Mouse (Mus musculus): ENCODE measurements around the gene Hsd17b7. TPM values are rescaled to one million over a fixed set of nuclear protein-coding genes. Genes with fewer than 3 reads are reported as not detected.

Hsd17b7 gene
- polyA plus RNA-seq, 1 experiment from 2014 or later = 12.1 TPM

DNA sequence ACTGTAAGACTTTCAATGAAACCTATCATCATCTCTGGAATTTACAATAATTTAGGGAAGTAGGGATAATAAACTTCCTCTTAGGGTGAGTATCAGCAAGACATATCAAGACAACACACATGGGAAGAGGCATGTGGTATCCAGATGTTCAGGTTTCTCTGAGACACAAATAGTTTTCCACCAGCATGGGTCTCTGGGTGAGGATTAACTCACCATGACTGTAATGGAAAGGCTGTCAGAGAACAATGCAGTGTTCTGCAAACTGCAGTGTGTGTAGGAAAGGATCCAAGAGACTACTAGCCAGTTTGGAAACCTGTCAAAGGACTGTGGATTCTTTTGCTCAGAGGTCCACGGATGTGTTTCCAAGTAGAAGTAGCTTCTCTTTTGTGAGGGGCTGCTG, 17.1 kb upstream of the Hsd17b7 start:
- Histone ChIP-seq H3K36me3 (ENCODE audit: control insufficient read depth, insufficient read depth, low read length) (no peaks in the 10 kb centered on the region), H3K9me3 (ENCODE audit: control insufficient read depth, low read length) (no peaks in the 10 kb centered on the region), H3K4me2 (no peak overlapping the region), H3K4me3 (ENCODE audit: low read depth, low read length) (no peak overlapping the region), H3K27ac (ENCODE audit: low read depth, low read length) (no peak overlapping the region), H3K4me1 (replicated peaks; ENCODE audit: control insufficient read depth, insufficient read depth, low read length) (no peaks in the 10 kb centered on the region), H3K9ac (ENCODE audit: low read depth, low read length) (no peak overlapping the region), H3K27me3 (replicated peaks; ENCODE audit: control insufficient read depth, insufficient read depth, low read length) (no peaks in the 10 kb centered on the region)
- DNase-seq (ENCODE audit: low spot score) = no peak
- WGBS = 67% methylated on average over 1 of the region's 1 CpGs
- ATAC-seq (replicated peaks; ENCODE audit: low FRiP score) = no peak

DNA sequence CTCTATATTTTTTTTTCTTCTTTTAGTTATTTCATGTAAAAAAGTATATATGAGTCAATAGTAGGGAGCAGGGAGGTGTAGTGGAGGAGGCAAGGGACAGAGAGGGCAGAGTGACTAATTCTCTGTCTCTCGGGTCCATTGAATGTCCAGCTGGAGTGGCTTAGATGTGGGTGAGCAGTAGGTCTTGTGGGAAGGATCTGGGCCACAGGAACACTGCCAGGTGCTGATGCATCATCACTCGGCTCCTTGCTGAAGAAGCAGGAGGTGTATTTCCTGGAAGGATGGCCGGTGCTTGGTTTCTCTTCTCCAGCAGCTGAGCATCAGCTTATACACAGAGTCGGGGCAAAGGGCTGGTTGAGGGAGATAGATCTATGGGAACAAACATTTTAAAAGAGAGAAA, 8.6 kb upstream of the Hsd17b7 start:
- no peak overlapping the region for H3K9ac ChIP-seq (ENCODE audit: low read depth, low read length)
- no peaks in the 10 kb centered on the region for H3K4me1 ChIP-seq (replicated peaks; ENCODE audit: control insufficient read depth, insufficient read depth, low read length)
- no peak overlapping the region for H3K4me2 ChIP-seq
- no peak overlapping the region for H3K4me3 ChIP-seq (ENCODE audit: low read depth, low read length)
- H3K27ac ChIP-seq (ENCODE audit: low read depth, low read length) = no peak overlapping the region
- DNase-seq (ENCODE audit: low spot score) (no peak), ATAC-seq (replicated peaks; ENCODE audit: low FRiP score) (no peak)
- H3K9me3 ChIP-seq (ENCODE audit: control insufficient read depth, low read length) = no peaks in the 10 kb centered on the region
- 81% methylated on average over 4 of the region's 4 CpGs for WGBS
- H3K27me3 ChIP-seq (replicated peaks; ENCODE audit: control insufficient read depth, insufficient read depth, low read length) = no peaks in the 10 kb centered on the region
- no peaks in the 10 kb centered on the region for H3K36me3 ChIP-seq (ENCODE audit: control insufficient read depth, insufficient read depth, low read length)

DNA sequence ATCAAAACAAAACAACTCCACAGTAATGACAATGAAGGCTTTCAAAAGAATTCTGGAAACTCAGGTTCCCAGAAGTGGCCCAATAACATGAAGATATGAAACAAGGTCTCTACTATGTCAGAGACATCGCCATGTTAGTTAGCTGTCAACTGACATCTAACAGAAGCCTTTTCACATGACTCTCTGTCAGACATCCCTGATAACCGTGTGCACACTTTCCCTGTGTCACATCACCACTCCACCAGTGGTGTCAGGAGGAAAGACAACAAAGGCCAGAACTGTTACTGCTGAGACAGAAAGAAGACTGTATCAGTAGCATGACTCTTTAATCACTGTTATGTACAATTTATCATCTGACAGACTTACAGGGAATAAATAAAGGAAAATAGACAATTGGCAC, 3.0 kb upstream of the Hsd17b7 start:
- peaks cover 10% of the 10 kb centered on the region; the same call in 1 of the 2 replicates for H3K4me1 ChIP-seq (replicated peaks; ENCODE audit: control insufficient read depth, insufficient read depth, low read length)
- no peak overlapping the region for H3K4me2 ChIP-seq
- H3K9ac ChIP-seq (ENCODE audit: low read depth, low read length) = no peak overlapping the region
- H3K4me3 ChIP-seq (ENCODE audit: low read depth, low read length) = no peak overlapping the region
- DNase-seq (ENCODE audit: low spot score) = no peak
- no peak overlapping the region for H3K27ac ChIP-seq (ENCODE audit: low read depth, low read length)
- ATAC-seq (replicated peaks; ENCODE audit: low FRiP score) = no peak
- no peaks in the 10 kb centered on the region for H3K36me3 ChIP-seq (ENCODE audit: control insufficient read depth, insufficient read depth, low read length)
- WGBS = 67% methylated on average over 2 of the region's 2 CpGs
- H3K27me3 ChIP-seq (replicated peaks; ENCODE audit: control insufficient read depth, insufficient read depth, low read length) = no peaks in the 10 kb centered on the region
- H3K9me3 ChIP-seq (ENCODE audit: control insufficient read depth, low read length) = no peaks in the 10 kb centered on the region

DNA sequence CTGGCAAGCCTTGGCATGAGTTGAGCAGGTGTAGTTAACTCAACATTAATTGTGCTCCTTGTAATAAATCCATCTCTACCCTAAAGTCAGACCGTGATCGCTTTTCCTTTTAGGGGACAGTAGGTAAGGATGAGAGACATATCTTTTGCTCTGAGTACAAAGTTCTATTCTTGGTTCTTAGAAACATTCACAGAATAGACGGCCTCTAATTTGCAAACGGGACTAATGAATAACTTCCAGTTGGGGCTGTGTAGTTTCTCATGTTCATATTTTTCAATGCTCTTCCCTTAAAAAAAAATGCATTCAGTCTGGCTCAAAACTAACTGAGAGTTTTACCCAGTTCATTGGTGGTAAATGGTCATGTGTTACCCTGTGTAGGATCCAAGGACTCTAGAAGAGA, 1.9 kb upstream of the Hsd17b7 start:
- H3K36me3 ChIP-seq (ENCODE audit: control insufficient read depth, insufficient read depth, low read length) = no peaks in the 10 kb centered on the region
- 89% methylated on average over 4 of the region's 4 CpGs for WGBS
- ATAC-seq (replicated peaks; ENCODE audit: low FRiP score) (no peak), DNase-seq (ENCODE audit: low spot score) (no peak)
- no peak overlapping the region for H3K27ac ChIP-seq (ENCODE audit: low read depth, low read length)
- H3K9me3 ChIP-seq (ENCODE audit: control insufficient read depth, low read length) = no peaks in the 10 kb centered on the region
- H3K27me3 ChIP-seq (replicated peaks; ENCODE audit: control insufficient read depth, insufficient read depth, low read length) = no peaks in the 10 kb centered on the region
- H3K4me2 ChIP-seq = no peak overlapping the region
- H3K9ac ChIP-seq (ENCODE audit: low read depth, low read length) = no peak overlapping the region
- H3K4me3 ChIP-seq (ENCODE audit: low read depth, low read length) = no peak overlapping the region
- H3K4me1 ChIP-seq (replicated peaks; ENCODE audit: control insufficient read depth, insufficient read depth, low read length) = peaks cover 10% of the 10 kb centered on the region; the same call in 1 of the 2 replicates

DNA sequence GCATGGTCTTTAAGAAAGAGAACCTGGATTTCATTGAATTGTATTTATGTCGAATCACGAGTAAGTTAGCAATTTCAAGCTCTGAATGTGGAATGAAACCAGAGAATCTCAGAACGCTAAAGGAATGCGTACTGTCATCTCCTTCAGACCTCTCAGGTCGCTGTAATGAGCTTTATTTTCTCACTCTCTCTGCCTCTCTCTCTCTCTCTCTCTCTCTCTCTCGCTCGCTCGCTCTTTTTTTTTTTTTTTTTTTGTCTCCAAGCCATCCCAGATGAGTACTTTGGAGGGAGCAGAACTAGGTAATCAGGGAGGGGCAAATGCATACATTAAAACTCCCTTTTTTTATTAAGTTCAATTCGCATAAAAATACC, 460 bp upstream of the Hsd17b7 start:
- under 1% methylated on average over 8 of the region's 9 CpGs for WGBS
- ATAC-seq (replicated peaks; ENCODE audit: low FRiP score) (peak; percentile 50), DNase-seq (ENCODE audit: low spot score) (no peak)
- Histone ChIP-seq H3K4me3 (ENCODE audit: low read depth, low read length) (peak overlapping the region; percentile 73), H3K36me3 (ENCODE audit: control insufficient read depth, insufficient read depth, low read length) (no peaks in the 10 kb centered on the region; the same call in 1 of the 2 replicates), H3K4me1 (replicated peaks; ENCODE audit: control insufficient read depth, insufficient read depth, low read length) (peaks cover 10% of the 10 kb centered on the region; the same call in 1 of the 2 replicates), H3K4me2 (peak overlapping the region; percentile 88), H3K27me3 (replicated peaks; ENCODE audit: control insufficient read depth, insufficient read depth, low read length) (no peaks in the 10 kb centered on the region), H3K27ac (ENCODE audit: low read depth, low read length) (peak overlapping the region; percentile 45; the same call in 1 of the 2 replicates), H3K9me3 (ENCODE audit: control insufficient read depth, low read length) (no peaks in the 10 kb centered on the region), H3K9ac (ENCODE audit: low read depth, low read length) (peak overlapping the region; percentile 60)

DNA sequence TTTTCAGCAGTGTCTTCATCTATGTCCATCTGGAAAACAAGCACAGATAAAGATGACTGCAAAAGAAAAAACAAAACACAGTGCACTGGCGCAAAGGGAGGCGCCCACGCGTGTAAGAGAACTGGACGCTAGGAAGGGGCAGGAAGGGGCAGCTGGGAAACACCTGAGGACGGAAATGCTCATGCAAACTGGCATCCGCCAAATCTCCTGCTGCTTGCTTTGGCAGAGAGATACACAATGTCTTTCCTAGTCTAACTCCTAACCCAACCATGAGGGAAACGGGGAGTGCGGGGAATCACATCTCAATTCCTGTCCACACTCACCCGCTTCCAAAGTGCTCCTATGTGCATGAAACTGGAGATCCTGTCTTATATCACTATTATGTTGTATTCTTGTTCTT, 15.9 kb downstream of the Hsd17b7 start:
- Histone ChIP-seq H3K4me1 (replicated peaks; ENCODE audit: control insufficient read depth, insufficient read depth, low read length) (no peaks in the 10 kb centered on the region), H3K4me3 (ENCODE audit: low read depth, low read length) (no peak overlapping the region), H3K27ac (ENCODE audit: low read depth, low read length) (no peak overlapping the region), H3K9ac (ENCODE audit: low read depth, low read length) (no peak overlapping the region), H3K27me3 (replicated peaks; ENCODE audit: control insufficient read depth, insufficient read depth, low read length) (no peaks in the 10 kb centered on the region), H3K4me2 (no peak overlapping the region), H3K36me3 (ENCODE audit: control insufficient read depth, insufficient read depth, low read length) (peaks cover 17% of the 10 kb centered on the region), H3K9me3 (ENCODE audit: control insufficient read depth, low read length) (no peaks in the 10 kb centered on the region)
- ATAC-seq (replicated peaks; ENCODE audit: low FRiP score) = no peak
- 94% methylated on average over 10 of the region's 10 CpGs for WGBS
- DNase-seq (ENCODE audit: low spot score) = no peak

DNA sequence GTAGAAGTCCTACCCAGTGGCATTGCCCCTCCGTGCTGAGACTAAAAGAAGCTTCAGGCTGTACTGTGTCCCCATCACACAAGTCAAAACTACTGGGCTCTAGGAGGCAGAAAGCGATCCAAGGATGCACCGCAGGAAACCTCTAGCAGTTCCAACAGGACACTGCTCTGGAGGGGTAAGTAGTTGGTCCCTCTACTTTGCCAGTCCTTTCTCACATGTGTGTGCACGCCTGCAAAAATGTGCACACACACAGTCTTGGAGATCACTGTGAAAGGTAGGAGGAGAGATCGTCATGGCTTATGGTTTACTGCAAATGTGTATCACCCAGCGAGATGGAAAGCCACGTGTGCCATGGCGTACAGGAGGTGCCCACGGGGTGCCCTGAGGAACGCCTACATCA, 16.4 kb downstream of the Hsd17b7 start:
- Histone ChIP-seq H3K9me3 (ENCODE audit: control insufficient read depth, low read length) (no peaks in the 10 kb centered on the region), H3K4me2 (no peak overlapping the region), H3K36me3 (ENCODE audit: control insufficient read depth, insufficient read depth, low read length) (peaks cover 17% of the 10 kb centered on the region), H3K4me1 (replicated peaks; ENCODE audit: control insufficient read depth, insufficient read depth, low read length) (no peaks in the 10 kb centered on the region), H3K27ac (ENCODE audit: low read depth, low read length) (no peak overlapping the region), H3K4me3 (ENCODE audit: low read depth, low read length) (no peak overlapping the region), H3K9ac (ENCODE audit: low read depth, low read length) (no peak overlapping the region), H3K27me3 (replicated peaks; ENCODE audit: control insufficient read depth, insufficient read depth, low read length) (no peaks in the 10 kb centered on the region)
- 90% methylated on average over 10 of the region's 10 CpGs for WGBS
- DNase-seq (ENCODE audit: low spot score) = no peak
- ATAC-seq (replicated peaks; ENCODE audit: low FRiP score) = no peak

DNA sequence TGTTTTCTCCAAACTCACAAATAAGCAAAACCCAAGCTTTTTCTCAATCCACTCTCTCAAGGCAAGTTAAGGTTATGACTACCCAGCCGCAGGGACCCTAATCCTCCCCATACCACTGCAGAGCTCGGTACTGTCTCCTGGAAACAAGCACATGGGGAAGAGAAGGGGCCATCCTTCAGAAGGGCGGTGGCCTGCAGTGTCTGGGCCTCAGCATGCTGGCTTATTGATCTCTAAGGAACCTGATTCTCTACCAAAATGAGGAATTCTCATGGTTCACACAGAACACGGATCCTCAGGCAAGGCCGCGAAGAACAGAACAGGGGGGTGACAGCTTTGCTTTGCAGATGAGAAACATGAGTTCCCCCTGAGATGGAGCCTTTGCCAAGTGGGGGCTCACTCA, 17.5 kb downstream of the Hsd17b7 start:
- WGBS = 93% methylated on average over 6 of the region's 6 CpGs
- no peaks in the 10 kb centered on the region for H3K9me3 ChIP-seq (ENCODE audit: control insufficient read depth, low read length)

DNA sequence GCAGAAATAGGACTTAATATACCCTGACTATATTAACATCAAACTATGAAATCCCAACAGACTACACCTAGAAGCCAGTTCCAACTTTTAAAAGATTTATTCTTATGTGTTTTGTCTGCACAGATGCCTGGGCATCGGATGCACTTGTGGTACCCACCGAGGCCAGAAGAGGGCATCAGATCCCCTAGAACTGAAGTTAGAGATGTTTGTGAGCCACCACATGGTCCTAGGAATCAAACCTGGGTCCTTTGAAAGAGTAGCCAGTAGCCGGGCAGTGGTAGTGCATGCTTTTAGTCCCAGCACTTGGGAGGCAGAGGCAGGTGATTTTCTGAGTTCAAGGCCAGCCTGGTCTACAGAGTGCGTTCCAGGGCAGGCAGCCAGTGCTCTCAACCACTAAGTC, 18.4 kb downstream of the Hsd17b7 start:
- DNase-seq (ENCODE audit: low spot score) = no peak
- Histone ChIP-seq H3K4me3 (ENCODE audit: low read depth, low read length) (no peak overlapping the region), H3K27me3 (replicated peaks; ENCODE audit: control insufficient read depth, insufficient read depth, low read length) (no peaks in the 10 kb centered on the region), H3K9ac (ENCODE audit: low read depth, low read length) (no peak overlapping the region), H3K36me3 (ENCODE audit: control insufficient read depth, insufficient read depth, low read length) (peaks cover 16% of the 10 kb centered on the region), H3K9me3 (ENCODE audit: control insufficient read depth, low read length) (no peaks in the 10 kb centered on the region), H3K4me2 (no peak overlapping the region), H3K27ac (ENCODE audit: low read depth, low read length) (no peak overlapping the region), H3K4me1 (replicated peaks; ENCODE audit: control insufficient read depth, insufficient read depth, low read length) (no peaks in the 10 kb centered on the region)
- WGBS = 87% methylated on average over 4 of the region's 4 CpGs
- no peak; the same call in 1 of the 2 replicates for ATAC-seq (replicated peaks; ENCODE audit: low FRiP score)

More for the DNA sequence above, 17.5 kb downstream of the Hsd17b7 start:
- no peak overlapping the region for H3K9ac ChIP-seq (ENCODE audit: low read depth, low read length)
- H3K27me3 ChIP-seq (replicated peaks; ENCODE audit: control insufficient read depth, insufficient read depth, low read length) = no peaks in the 10 kb centered on the region
- H3K36me3 ChIP-seq (ENCODE audit: control insufficient read depth, insufficient read depth, low read length) = peaks cover 17% of the 10 kb centered on the region
- H3K4me1 ChIP-seq (replicated peaks; ENCODE audit: control insufficient read depth, insufficient read depth, low read length) = no peaks in the 10 kb centered on the region
- ATAC-seq (replicated peaks; ENCODE audit: low FRiP score) (no peak), DNase-seq (ENCODE audit: low spot score) (no peak)
- no peak overlapping the region for H3K4me2 ChIP-seq
- no peak overlapping the region for H3K27ac ChIP-seq (ENCODE audit: low read depth, low read length)
- no peak overlapping the region for H3K4me3 ChIP-seq (ENCODE audit: low read depth, low read length)

All from liver, embryonic 11.5 days (tissue).